Mouse (Mus musculus) lung, adult 2 months (tissue): Measurements from ENCODE around the gene Nfkb2.

Experiments used
- CTCF ChIP-seq: fragments of 200-500 bp; IDR thresholded peaks from 2 replicates; pipeline ENCODE4 v1.5.1; 2011; ENCODE audit warnings: mild to moderate bottlenecking, low read length, control low read depth; ENCODE audit not compliant: insufficient read depth
- POLR2A ChIP-seq: fragments of 200-500 bp; IDR thresholded peaks from 2 replicates; pipeline ENCODE4 v1.6.1; 2011; ENCODE audit warnings: low read depth, mild to moderate bottlenecking, control low read depth, low read length, borderline replicate concordance; ENCODE audit errors: extremely low read depth

- TF ChIP-seq POLR2A (no peak), CTCF (no peak)
Measured at GRCm38 (mm10) chr19:46338942-46339286, 34.8 kb downstream of the Nfkb2 start.
